Mouse (Mus musculus): Measurements from ENCODE around the gene Lclat1. TPM values are rescaled to one million over a fixed set of nuclear protein-coding genes. Genes with fewer than 3 reads are reported as not detected.
A peak's percentile ranks its signal among the peaks of the same experiment; 100 is the strongest.

Gene Lclat1
- polyA plus RNA-seq, 1 experiment from 2014 or later: 12.2 TPM

DNA sequence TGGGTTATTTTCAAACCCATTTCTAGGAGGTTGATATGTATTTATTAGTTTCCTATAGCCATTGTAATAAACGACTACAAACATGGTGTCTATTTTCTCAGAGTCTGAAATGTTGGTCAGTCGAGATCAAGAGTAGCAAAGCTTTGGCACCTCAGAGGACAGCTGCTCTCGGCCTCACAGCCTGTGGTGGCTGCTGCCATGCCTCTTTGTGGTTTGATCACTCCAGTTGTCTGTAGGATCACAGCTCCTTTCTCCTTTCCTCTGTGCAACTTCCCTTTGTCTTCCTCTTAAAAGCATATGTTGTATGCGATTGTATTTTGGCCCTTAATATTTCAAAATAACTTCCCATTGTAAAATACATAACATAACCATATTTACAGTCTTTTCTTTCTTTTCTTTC is 10.9 kb downstream of the Lclat1 start:
- Histone ChIP-seq H3K36me3 (ENCODE audit: control insufficient read depth, insufficient read depth, low read length) (no peaks in the 10 kb centered on the region), H3K4me3 (ENCODE audit: low read depth, low read length) (no peak overlapping the region), H3K4me1 (ENCODE audit: control insufficient read depth, insufficient read depth, low read length) (no peaks in the 10 kb centered on the region), H3K9me3 (replicated peaks; ENCODE audit: control insufficient read depth, low read length) (no peaks in the 10 kb centered on the region), H3K27ac (ENCODE audit: low read depth, low read length) (no peak overlapping the region), H3K27me3 (replicated peaks; ENCODE audit: control insufficient read depth, insufficient read depth, low read length) (no peaks in the 10 kb centered on the region), H3K9ac (ENCODE audit: low read length) (no peak overlapping the region), H3K4me2 (ENCODE audit: low read length) (no peak overlapping the region)
- ATAC-seq (no peak), DNase-seq (ENCODE audit: low spot score) (no peak)
- WGBS: 84% methylated on average over 4 of the region's 4 CpGs

DNA sequence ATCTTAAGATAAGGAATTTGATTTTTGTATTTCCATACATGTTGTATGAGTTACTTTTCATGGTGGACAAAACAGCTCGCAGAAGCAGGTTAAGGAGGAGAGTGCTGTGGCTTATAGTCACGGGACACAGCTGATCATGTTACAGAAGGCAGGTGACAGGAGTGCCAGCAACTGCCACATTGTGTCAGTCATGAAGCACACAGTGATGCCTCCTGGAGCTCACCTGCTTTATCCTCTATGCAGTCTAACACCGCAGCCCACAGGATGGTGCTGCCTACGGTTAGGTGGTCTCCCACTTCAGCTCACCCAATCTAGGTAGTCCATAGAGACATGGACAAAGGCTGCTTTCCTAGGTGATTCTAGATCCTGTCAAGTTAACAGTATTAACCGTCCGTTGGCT is 11.4 kb downstream of the Lclat1 start:
- H3K4me3 ChIP-seq (ENCODE audit: low read depth, low read length): no peak overlapping the region
- H3K27me3 ChIP-seq (replicated peaks; ENCODE audit: control insufficient read depth, insufficient read depth, low read length): no peaks in the 10 kb centered on the region
- 91% methylated on average over 6 of the region's 6 CpGs for WGBS
- ATAC-seq: no peak
- H3K9ac ChIP-seq (ENCODE audit: low read length): no peak overlapping the region
- H3K4me2 ChIP-seq (ENCODE audit: low read length): no peak overlapping the region
- DNase-seq (ENCODE audit: low spot score): no peak
- H3K27ac ChIP-seq (ENCODE audit: low read depth, low read length): no peak overlapping the region
- no peaks in the 10 kb centered on the region for H3K9me3 ChIP-seq (replicated peaks; ENCODE audit: control insufficient read depth, low read length)
- H3K4me1 ChIP-seq (ENCODE audit: control insufficient read depth, insufficient read depth, low read length): no peaks in the 10 kb centered on the region
- H3K36me3 ChIP-seq (ENCODE audit: control insufficient read depth, insufficient read depth, low read length): no peaks in the 10 kb centered on the region

DNA sequence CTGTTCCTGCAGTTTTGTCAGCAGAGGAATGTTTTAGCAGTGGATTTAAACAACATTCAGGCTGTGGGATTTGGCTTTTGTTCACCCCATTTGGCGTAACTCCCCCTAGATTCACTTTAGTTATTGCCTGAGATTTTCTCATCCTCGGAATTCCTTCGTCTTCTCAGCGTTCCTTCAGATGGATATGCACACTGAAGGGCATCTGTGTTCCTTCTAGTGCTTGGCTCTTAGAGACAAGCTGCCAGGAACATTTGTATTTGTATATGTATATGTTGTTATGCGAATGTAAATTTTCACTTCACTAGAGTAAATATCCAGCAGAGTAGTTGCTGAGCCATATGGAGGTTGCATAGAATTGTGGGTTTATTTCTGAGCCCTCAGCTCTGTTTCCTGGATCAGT is 12.8 kb downstream of the Lclat1 start:
- WGBS: 70% methylated on average over 5 of the region's 5 CpGs
- H3K4me1 ChIP-seq (ENCODE audit: control insufficient read depth, insufficient read depth, low read length): no peaks in the 10 kb centered on the region
- no peak overlapping the region for H3K4me3 ChIP-seq (ENCODE audit: low read depth, low read length)
- H3K9ac ChIP-seq (ENCODE audit: low read length): no peak overlapping the region
- no peak overlapping the region for H3K27ac ChIP-seq (ENCODE audit: low read depth, low read length)
- no peaks in the 10 kb centered on the region for H3K36me3 ChIP-seq (ENCODE audit: control insufficient read depth, insufficient read depth, low read length)
- peak; percentile 69 for DNase-seq (ENCODE audit: low spot score)
- H3K27me3 ChIP-seq (replicated peaks; ENCODE audit: control insufficient read depth, insufficient read depth, low read length): no peaks in the 10 kb centered on the region
- ATAC-seq: peak; percentile 34; the same call in 1 of the 2 replicates
- H3K9me3 ChIP-seq (replicated peaks; ENCODE audit: control insufficient read depth, low read length): no peaks in the 10 kb centered on the region
- H3K4me2 ChIP-seq (ENCODE audit: low read length): no peak overlapping the region

DNA sequence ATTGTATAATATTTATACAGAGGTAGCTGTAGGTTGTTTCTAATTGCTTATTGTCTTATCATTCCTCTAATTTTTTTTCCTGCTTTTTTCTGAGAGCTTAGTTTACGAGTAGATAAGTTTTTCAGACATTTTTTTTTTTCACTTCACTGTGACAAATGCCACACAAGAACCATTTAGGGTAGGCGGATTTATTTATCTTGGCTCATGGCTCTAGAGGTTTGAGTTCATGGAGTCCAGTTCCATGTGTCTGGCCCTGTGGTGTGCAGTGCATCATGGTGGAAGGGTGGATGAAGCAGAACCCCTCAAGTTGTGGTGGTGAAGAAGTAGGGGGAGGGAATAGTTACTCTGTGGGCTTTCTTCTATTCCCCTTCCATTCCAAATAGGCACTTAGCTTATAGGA is 13.9 kb downstream of the Lclat1 start:
- 87% methylated on average over 2 of the region's 2 CpGs for WGBS
- H3K27me3 ChIP-seq (replicated peaks; ENCODE audit: control insufficient read depth, insufficient read depth, low read length): no peaks in the 10 kb centered on the region
- H3K4me2 ChIP-seq (ENCODE audit: low read length): no peak overlapping the region
- ATAC-seq (no peak), DNase-seq (ENCODE audit: low spot score) (no peak)
- H3K4me1 ChIP-seq (ENCODE audit: control insufficient read depth, insufficient read depth, low read length): no peaks in the 10 kb centered on the region
- no peak overlapping the region for H3K27ac ChIP-seq (ENCODE audit: low read depth, low read length)
- H3K9me3 ChIP-seq (replicated peaks; ENCODE audit: control insufficient read depth, low read length): no peaks in the 10 kb centered on the region
- H3K9ac ChIP-seq (ENCODE audit: low read length): no peak overlapping the region
- H3K4me3 ChIP-seq (ENCODE audit: low read depth, low read length): no peak overlapping the region
- no peaks in the 10 kb centered on the region for H3K36me3 ChIP-seq (ENCODE audit: control insufficient read depth, insufficient read depth, low read length)

DNA sequence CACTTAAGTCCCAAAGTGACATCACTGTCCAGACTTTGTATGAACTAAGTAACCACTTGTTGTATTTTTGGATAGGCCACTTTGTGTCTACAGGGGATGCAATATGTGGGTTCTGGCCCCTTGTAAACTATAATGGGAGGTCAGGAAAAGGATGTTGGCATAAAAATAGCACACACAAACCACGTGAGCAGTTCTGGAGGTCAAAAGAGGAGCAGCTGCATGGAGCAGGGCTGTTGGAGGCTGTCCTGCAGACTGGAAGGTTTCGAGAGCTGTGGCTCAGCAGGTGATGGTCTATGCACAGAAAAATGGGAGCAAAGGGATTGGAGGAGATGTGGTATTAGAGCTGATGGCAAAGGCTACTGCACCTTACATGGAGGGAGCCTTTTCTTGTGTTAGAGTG is 18.6 kb downstream of the Lclat1 start:
- WGBS: 90% methylated on average over 2 of the region's 2 CpGs
- Histone ChIP-seq H3K4me1 (ENCODE audit: control insufficient read depth, insufficient read depth, low read length) (no peaks in the 10 kb centered on the region), H3K36me3 (ENCODE audit: control insufficient read depth, insufficient read depth, low read length) (no peaks in the 10 kb centered on the region), H3K27ac (ENCODE audit: low read depth, low read length) (no peak overlapping the region), H3K9me3 (replicated peaks; ENCODE audit: control insufficient read depth, low read length) (no peaks in the 10 kb centered on the region), H3K27me3 (replicated peaks; ENCODE audit: control insufficient read depth, insufficient read depth, low read length) (no peaks in the 10 kb centered on the region), H3K4me2 (ENCODE audit: low read length) (no peak overlapping the region), H3K4me3 (ENCODE audit: low read depth, low read length) (no peak overlapping the region), H3K9ac (ENCODE audit: low read length) (no peak overlapping the region)
- no peak for ATAC-seq
- DNase-seq (ENCODE audit: low spot score): no peak

DNA sequence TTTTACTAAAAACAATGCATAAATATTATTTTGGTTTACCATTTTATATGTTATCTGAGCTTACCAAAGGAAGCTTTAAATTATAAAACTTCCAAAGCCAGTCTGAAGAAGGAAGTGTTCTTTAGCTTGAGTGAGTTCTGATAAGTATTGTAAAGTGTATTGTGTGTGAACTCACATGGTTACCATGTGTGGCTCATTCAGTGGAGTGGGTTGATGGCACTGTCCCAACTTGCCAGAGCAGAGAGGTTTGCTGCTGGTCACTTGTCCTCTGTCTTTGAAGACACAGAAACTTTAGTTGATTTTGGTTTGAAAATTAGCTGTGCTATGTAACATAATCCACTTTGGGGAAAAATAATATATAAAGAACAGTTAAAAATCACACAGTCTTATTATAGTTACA is 19.1 kb downstream of the Lclat1 start:
- no peaks in the 10 kb centered on the region for H3K36me3 ChIP-seq (ENCODE audit: control insufficient read depth, insufficient read depth, low read length)
- no peak overlapping the region for H3K4me2 ChIP-seq (ENCODE audit: low read length)
- ATAC-seq (no peak), DNase-seq (ENCODE audit: low spot score) (no peak)
- H3K27me3 ChIP-seq (replicated peaks; ENCODE audit: control insufficient read depth, insufficient read depth, low read length): no peaks in the 10 kb centered on the region
- no peak overlapping the region for H3K27ac ChIP-seq (ENCODE audit: low read depth, low read length)
- no peak overlapping the region for H3K9ac ChIP-seq (ENCODE audit: low read length)
- no peaks in the 10 kb centered on the region for H3K4me1 ChIP-seq (ENCODE audit: control insufficient read depth, insufficient read depth, low read length)
- H3K4me3 ChIP-seq (ENCODE audit: low read depth, low read length): no peak overlapping the region
- no peaks in the 10 kb centered on the region for H3K9me3 ChIP-seq (replicated peaks; ENCODE audit: control insufficient read depth, low read length)

DNA sequence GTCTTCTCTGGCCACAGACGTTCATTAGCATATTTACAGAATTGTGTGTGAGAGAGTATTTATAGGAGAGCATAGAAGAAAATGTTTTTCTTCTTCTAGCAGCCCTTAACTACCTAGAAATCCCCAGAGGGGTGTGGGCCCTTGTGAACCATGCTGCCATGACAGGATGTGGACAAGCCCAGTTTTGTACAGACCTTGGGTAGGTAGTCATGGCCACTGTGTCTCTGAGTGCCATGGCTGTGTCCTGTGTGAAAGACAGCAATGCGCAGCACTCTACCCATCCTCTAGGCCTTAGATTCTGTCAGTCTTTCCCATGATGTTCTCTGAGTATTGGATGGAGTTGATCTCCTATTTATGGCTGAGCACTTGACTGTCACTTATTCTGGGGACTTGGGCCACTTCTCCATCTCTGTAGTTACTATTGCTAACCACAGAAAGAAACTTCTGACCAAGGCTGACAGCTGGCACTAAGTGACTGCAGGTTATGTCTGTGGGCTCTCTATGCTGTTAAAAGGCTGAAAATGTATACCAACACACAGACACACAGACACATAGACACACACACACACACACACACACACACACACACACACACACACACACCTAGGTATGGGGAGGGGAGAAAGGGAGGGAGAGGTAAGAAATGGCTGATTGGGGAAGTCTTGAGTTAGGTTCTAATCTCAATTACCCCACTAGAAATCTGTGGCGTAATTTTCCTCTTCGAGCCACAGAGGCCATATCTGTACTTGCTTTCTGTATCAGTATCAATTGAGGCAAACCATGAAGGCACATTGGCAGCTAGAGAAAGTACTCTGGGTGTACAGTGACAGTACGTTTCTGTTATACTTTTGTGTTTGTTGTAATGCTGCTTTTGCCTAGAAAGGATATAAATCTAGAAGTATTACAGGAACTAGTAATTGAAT is 29.0 kb downstream of the Lclat1 start:
- Histone ChIP-seq H3K4me3 (ENCODE audit: low read depth, low read length) (no peak overlapping the region), H3K36me3 (ENCODE audit: control insufficient read depth, insufficient read depth, low read length) (no peaks in the 10 kb centered on the region), H3K4me2 (ENCODE audit: low read length) (no peak overlapping the region), H3K4me1 (ENCODE audit: control insufficient read depth, insufficient read depth, low read length) (no peaks in the 10 kb centered on the region), H3K9ac (ENCODE audit: low read length) (no peak overlapping the region), H3K27me3 (replicated peaks; ENCODE audit: control insufficient read depth, insufficient read depth, low read length) (no peaks in the 10 kb centered on the region), H3K9me3 (replicated peaks; ENCODE audit: control insufficient read depth, low read length) (no peaks in the 10 kb centered on the region; the same call in 1 of the 2 replicates), H3K27ac (ENCODE audit: low read depth, low read length) (no peak overlapping the region)
- 92% methylated on average over 5 of the region's 5 CpGs for WGBS
- ATAC-seq: no peak
- no peak for DNase-seq (ENCODE audit: low spot score)

DNA sequence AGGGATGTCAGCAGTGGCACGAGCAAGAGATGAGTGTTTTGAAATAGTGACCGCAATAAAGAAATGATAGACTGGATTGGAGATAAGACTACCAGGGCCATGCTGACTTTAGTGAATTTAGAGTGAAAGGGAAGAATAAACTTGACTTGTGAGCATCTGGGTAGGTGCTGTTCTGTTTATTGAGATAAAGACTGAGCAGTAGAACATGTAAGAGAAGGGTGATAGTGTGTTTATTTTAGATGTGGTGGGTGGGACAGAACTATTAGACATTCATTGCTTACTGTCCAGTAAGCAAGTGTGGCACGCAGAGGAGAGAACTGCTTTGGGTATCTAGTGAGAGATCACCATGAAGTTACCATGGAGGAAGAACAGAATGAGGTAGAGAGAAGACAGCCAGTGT is 30.4 kb downstream of the Lclat1 start:
- no peak overlapping the region for H3K4me2 ChIP-seq (ENCODE audit: low read length)
- no peaks in the 10 kb centered on the region for H3K36me3 ChIP-seq (ENCODE audit: control insufficient read depth, insufficient read depth, low read length)
- DNase-seq (ENCODE audit: low spot score) (no peak), ATAC-seq (no peak)
- 94% methylated on average over 3 of the region's 3 CpGs for WGBS
- H3K27me3 ChIP-seq (replicated peaks; ENCODE audit: control insufficient read depth, insufficient read depth, low read length): no peaks in the 10 kb centered on the region
- H3K4me3 ChIP-seq (ENCODE audit: low read depth, low read length): no peak overlapping the region
- H3K27ac ChIP-seq (ENCODE audit: low read depth, low read length): no peak overlapping the region
- no peaks in the 10 kb centered on the region for H3K4me1 ChIP-seq (ENCODE audit: control insufficient read depth, insufficient read depth, low read length)
- H3K9me3 ChIP-seq (replicated peaks; ENCODE audit: control insufficient read depth, low read length): no peaks in the 10 kb centered on the region; the same call in 1 of the 2 replicates
- H3K9ac ChIP-seq (ENCODE audit: low read length): no peak overlapping the region

DNA sequence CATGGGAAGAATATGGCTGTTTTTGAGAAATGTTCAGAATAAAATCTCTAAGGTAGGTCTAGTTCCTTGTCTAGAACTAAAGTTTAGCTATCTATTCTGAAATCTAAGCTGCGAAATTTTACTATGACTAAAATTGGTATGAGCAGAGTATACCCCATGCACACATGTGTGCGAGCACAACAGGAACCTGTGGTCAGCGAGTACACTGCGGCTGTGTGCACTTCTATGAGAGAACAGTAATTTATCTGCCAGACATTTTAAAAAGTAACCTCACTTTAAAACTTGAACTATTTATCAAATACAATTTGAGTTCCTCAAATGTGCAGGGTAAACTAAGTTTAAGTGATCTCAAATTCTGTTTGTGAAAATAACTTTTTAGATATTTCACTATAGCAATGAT is 34.2 kb downstream of the Lclat1 start:
- DNase-seq (ENCODE audit: low spot score): no peak
- ATAC-seq: no peak
- no peak overlapping the region for H3K4me3 ChIP-seq (ENCODE audit: low read depth, low read length)
- H3K27ac ChIP-seq (ENCODE audit: low read depth, low read length): no peak overlapping the region
- WGBS: 95% methylated on average over 4 of the region's 4 CpGs
- no peaks in the 10 kb centered on the region for H3K27me3 ChIP-seq (replicated peaks; ENCODE audit: control insufficient read depth, insufficient read depth, low read length)
- no peaks in the 10 kb centered on the region; the same call in 1 of the 2 replicates for H3K9me3 ChIP-seq (replicated peaks; ENCODE audit: control insufficient read depth, low read length)
- no peak overlapping the region for H3K4me2 ChIP-seq (ENCODE audit: low read length)
- H3K36me3 ChIP-seq (ENCODE audit: control insufficient read depth, insufficient read depth, low read length): no peaks in the 10 kb centered on the region
- no peak overlapping the region for H3K9ac ChIP-seq (ENCODE audit: low read length)
- no peaks in the 10 kb centered on the region for H3K4me1 ChIP-seq (ENCODE audit: control insufficient read depth, insufficient read depth, low read length)

Data from forebrain, embryonic 14.5 days (tissue).